Mouse (Mus musculus): ENCODE measurements around the gene Vps35l. TPM values are rescaled to one million over a fixed set of nuclear protein-coding genes. Genes with fewer than 3 reads are reported as not detected.

Gene Vps35l
- total RNA-seq (2015) = 41.7 and 45.1 TPM in 2 replicates
- 37.4 and 37.9 TPM in 2 replicates for total RNA-seq (2017)

DNA sequence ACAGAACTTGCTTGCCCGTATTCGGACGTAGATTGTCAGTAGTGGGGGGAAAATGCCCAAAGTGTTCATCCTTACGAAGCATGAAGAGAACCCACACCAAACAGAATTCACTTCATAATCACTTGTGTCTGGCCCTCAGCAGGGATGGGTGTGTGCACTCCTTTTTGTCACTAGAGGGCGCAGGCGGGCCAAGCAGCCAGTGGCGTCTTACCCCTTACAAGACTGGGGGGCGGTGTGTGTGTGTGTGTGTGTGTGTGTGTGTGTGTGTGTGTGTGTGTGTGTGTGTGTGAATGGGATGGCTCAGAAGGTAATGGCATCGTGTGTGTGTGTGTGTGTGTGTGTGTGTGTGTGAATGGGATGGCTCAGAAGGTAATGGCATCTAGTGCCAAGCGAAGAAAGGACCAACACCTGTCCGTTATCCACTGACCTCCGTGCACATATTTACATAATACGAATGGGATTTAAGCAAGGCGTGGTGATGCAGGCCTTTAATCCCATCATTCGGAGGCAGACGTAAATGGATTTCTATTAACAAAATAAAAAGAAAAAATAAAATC is at the start of gene Vps35l:
TSS of gene Vps35l (plus strand) at position 252 of the 557 bp plus-strand sequence.
- ATAC-seq (replicated peaks; ENCODE audit: poor library complexity) = peak; percentile 81

DNA sequence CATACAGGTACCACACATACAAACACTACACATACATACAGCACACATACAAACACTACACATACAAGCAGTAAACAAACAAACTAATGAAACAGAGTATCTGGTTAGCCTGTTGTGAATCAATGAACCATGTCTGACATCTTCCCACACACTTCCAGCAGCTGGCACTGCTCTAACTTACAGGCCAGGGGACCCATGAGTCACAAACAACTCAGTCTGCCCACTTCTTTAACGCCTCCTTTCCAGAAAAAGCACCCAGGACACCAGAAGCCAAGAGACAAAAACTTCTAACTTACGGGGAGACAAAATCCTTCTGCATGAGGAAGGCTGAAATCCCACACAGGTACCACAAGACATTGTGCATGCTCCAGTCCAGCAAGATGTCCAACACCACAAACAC is 48.7 kb upstream of the Vps35l start:
- no peak for ATAC-seq (replicated peaks; ENCODE audit: poor library complexity)

DNA sequence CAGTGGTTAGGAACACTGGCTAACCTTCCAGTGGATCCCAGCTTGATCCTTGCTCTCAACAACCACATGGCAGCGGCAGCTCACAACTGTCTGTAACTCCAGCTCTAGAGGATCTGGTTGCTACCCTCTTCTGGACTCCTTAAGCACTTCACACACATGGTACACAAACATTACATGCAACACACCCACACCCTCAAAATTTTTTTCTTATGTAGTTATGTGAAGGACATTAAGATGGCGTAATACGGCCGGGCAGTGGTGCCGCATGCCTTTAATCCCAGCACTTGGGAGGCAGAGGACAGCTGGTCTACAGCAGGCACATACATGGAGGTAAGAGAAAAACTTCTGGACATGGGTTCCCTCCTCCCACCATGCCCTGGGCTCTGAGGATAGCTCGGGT is 43.9 kb upstream of the Vps35l start:
- no peak for ATAC-seq (replicated peaks; ENCODE audit: poor library complexity)

DNA sequence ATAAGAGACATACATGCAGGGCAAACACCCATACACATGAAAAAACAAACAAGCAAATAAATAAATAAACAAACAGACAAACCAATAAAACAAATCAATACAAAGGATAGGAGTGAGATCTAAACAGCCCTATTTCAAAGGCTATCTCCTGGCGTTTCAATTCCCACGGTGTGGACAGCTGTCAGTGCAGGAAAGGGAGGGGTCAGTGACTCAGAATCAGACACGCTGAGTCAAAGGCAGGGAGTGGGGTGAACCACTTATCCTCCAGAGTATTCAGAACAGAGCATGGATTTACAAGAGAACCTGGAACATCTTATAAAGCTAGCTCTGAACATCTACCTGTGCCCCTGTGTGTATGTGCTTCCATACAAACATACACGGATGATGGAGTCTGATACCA is 42.9 kb upstream of the Vps35l start:
- no peak for ATAC-seq (replicated peaks; ENCODE audit: poor library complexity)

DNA sequence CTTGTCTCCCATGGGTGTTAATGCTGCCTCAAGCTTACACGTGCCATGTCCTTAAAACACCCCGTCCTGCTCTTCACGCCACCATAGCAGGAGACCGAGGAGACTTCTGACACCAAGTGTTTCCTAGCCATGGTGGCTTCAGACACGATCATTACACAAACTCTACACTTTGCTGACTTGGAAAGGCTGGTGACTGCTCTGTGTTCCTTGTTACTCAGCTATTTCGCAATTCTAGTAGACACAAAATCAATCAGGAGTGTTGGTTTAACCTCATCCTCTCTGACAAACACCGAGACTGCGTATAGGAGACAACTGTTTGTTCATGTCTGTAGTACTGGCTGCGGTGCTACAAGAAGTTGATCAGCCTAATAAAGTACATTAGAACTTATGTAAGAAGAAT is 41.1 kb upstream of the Vps35l start:
- ATAC-seq (replicated peaks; ENCODE audit: poor library complexity) = peak; percentile 43

DNA sequence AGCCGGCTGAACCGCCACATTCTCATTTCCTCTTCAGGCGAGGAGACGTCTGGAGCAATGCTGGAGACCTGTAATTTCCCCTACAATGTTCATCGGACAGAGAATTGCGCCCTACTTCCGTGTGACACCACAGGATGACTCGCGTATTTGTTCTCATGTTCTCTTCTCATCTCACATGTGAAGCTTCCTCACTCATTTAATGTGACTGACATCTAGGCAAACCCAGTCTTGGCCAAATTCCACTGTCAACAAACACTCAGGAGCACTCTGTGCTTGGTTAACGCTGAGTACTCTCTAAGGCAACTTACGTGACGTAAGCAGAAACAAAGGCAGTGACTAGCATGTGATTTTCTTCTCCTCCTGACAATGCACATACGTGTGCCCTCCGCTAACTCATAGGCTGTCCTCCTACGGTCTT is 36.9 kb upstream of the Vps35l start:
- peak; percentile 63 for ATAC-seq (replicated peaks; ENCODE audit: poor library complexity)

DNA sequence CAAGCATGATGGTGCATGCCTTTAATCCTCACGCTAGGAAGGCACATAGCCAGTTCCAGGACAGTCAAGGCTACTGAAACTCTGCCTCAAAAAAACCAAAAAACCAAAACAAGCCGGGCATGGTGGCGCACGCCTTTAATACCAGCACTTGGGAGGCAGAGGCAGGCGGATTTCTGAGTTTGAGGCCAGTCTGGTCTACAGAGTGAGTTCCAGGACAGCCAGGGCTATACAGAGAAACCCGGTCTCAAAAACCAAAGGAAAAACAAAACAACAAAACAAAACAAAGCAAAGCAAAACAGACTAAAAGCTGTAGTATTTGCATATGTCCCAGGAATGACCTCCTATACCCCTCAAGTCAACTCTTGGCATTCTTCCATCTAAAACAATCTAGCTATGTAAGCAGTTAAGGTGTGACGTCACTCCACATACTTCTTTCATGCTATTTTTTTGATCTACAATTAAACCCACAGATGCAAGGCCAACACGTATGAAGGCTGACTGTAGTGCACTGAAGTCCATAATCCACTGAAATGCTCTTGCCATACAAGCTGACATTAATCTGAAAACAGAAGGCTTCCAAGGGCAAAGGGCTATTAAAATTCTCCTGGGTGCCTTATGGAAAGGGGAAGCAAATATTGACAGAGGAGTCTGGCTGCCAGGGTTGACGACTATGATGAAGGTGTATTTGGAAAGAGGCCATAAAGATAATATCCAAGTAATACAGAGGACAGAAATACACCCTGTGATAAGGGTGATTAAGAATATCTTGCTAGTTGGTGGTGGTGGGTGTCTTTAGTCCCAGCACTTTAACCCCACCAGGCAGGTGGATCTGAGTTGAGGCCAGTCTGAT is 35.8 kb upstream of the Vps35l start:
- no peak for ATAC-seq (replicated peaks; ENCODE audit: poor library complexity)

DNA sequence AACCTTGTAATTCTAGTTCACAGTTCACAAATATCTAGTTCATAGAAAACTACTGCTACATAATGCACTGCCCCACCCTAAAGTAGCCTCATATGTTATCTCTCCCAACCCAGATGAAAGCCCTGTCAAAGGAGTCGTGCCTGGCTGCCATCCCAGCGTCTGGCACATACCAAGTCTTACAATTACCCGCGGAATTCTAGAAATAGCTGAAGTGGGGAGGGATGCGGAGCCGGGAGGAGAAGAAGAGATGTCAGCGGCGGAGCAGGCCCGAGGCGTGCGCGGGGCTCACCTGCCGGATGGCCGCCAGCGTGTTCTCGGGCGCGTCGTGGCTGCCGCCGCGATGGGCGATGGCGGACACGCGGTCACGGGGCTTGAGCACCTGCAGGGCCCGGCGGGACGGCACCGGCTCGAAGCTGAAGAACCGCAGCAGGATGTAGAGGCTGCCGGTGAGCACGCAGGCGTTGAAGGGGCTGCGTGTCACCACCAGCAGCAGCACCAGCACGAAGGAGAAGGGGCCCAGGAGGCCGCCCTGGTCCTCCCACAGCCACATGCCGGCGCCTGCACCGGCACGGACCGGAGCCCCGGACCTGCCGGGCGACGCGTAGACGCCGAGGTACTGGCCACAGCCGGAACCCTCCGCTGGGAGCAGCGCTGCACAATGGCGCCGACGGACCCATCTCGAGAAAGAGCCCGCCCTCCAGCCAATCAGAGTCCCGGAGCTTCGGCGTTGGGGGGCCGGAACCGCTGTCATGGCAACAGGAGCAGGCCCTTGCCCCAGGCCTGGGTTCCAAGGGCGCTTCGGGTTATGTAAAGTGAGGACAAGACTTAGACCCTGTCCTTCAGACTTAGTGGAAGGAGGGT is 34.7 kb upstream of the Vps35l start, which contains the start of gene Gde1:
TSS of gene Gde1 (minus strand) at position 678 of the 861 bp plus-strand sequence.
- ATAC-seq (replicated peaks; ENCODE audit: poor library complexity) = peak; percentile 79

DNA sequence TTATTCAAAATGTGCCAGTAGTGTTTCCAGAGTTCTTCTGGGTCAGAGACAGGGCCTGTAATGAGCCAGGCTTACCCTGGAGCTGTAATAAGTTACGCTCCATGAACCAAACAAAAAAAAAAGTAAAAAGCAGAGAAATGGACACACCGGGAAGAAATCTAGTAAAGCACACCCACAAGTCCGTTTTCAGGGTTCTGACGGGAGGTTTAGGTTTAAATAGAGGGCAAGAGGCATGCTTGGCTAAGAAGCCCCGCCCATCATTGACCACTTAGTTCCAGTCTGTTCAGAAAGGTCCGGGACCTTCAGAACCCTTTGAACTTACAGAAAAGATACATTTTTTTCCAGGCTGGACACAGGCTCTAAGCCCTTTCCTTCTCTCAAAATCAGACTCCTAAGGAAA is 34.0 kb upstream of the Vps35l start:
- no peak for ATAC-seq (replicated peaks; ENCODE audit: poor library complexity)

DNA sequence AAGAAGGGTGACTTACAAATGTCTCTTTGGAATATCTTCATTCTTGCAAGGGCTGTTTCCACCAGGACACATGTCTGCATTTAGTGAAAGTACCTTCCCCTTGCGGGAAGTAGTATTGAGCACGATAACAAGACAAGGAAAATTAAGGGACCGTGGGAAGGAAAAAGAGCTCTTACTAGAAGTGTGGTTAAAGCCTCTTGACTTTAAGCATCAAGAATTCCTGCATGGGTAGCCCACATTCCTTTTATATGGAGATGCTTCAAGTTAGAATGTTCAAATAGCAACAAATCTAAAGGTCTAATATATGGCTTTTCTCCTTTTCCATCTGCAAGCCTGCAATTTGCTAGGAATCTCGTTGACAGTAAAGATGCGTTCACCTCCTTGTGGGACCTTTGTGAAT is 33.5 kb upstream of the Vps35l start:
- no peak for ATAC-seq (replicated peaks; ENCODE audit: poor library complexity)

DNA sequence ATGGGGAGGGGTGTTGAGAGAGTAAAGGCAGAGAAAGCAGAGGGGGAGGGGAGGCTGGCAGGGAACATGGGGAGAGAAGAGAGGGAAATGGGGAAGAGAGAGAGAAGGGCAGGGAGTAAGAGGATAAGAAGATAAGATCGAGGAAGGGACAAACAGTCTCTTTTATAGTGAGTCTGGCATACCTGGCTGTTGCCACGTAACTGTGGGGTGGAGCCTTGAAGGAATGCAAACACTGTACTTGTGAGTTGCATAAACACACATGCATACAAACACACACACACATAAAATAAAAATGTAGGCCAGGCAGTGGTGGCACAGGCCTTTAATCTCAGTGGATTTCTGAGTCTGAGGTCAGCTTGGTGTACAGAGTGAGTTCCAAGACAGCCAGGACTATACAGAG is 32.8 kb upstream of the Vps35l start:
- ATAC-seq (replicated peaks; ENCODE audit: poor library complexity) = no peak

DNA sequence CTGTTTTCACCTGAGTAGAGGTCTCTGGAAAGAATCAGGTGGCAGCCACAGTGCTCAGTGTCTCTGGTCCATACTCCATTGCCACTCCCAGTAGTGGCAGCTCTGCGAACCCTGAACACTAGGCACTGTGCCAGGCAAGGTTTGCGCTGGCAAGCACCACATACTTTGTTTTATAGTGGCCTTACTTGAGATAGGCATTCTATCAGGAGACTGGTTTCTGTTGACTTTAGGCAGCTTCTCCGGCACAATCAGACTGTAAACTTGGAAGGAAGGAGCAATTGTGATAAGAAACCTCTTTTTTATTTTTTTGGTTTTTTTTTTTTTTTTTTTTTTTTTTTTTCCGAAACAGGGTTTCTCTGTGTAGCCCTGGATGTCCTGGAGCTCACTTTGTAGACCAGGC is 32.0 kb upstream of the Vps35l start:
- ATAC-seq (replicated peaks; ENCODE audit: poor library complexity) = peak; percentile 9

DNA sequence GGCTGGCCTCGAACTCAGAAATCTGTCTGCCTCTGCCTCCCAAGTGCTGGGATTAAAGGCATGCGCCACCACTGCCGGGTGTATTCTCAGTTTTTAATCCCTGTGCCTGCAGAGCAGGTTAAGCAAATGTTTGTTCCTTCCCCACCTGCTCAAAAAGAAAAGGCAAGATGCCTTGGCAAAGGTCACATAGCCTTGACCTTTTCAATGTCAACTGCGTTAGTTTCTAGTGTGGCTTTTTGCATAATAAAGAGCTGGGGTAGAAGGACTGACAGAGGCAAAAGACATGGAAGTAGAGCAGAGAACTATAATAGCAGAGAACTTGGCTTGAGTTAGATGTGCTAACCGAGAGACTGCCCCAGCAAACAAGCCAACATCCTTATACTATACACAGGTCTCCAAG is 29.2 kb upstream of the Vps35l start:
- no peak for ATAC-seq (replicated peaks; ENCODE audit: poor library complexity)

DNA sequence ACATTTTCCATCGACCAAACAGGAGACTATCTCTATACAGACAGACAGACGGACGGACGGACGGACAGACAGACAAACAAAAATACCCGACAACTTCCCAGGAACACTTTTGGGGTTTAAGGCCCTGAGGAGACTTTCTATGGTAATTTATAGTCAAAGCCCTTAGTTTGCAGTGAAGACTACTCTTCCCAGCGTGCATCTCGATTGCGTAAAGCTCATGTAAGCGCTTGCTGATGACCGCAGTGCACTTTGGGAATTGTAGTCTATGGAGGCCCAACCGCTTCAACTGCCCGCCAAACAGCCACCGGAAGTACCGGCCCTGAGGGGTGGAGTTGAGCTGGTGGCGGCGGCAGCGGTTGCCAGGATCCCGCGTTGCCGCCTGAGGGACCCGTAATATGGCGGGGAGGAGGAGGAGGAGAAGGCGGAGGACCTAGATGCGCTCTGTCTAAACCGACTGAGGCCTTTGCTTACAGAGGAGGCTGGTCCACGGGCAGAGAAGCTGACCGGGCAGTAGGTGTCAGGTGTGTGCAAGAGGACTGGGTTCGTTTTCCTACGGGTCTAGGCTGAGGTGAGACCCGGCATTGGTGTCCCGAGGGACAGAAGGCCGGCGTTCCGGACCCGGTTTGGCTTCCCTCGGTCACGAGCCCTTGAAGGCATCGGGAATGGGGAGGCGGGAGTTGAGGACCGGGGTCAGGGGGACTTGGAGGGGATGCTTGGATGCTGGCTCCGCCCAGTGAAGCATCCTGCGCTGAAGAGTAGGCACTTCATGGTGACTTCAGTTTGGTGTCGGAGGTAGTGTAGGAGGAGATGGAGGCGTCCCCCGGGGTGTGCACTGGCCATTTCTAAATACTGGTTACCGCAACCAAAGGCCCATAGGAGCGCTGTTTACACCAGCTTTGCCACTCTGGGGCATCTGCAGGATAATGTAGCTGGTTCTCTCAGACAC is 27.5 kb upstream of the Vps35l start, which contains the start of gene Ccp110:
TSS of gene Ccp110 (plus strand) at position 325 of the 946 bp plus-strand sequence.
- ATAC-seq (replicated peaks; ENCODE audit: poor library complexity) = peak; percentile 98

DNA sequence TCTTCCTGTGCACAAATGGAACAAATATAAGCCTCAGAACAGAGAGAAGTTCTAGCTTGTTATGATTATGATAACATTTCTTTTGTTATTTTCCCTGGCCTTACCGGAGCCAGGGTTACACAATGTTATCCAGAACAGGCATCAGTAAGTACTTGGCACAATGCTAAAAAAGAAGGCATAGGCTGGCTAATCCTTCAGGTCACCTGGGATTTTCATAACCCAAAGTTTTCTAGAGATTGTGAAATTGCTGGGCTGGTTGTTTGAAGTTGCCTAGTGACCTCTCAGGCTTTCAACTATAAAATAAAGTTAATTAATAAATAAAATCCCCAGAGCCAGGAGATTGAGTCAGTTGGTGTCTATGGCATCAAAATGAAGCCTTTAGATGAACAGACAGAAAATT is 25.2 kb upstream of the Vps35l start:
- no peak for ATAC-seq (replicated peaks; ENCODE audit: poor library complexity)

DNA sequence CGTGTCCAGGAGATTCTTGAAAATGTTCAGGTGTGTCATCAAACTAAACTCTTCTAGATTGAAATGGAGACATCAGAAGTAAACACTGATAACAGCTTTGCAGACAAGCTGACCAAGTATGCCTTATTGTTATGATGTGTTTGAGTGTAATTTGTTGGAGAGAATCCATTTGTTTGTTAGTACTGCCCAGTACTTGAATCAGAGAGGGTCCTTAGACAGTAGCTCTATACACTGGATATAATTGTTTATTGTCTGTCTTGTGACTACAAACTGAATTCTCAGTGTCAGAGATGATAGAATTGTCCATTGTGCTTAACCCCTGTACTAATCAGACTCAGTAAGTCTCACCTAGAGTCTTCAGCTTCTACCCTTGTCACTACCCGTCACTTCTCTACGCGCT is 22.0 kb upstream of the Vps35l start:
- no peak for ATAC-seq (replicated peaks; ENCODE audit: poor library complexity)

DNA sequence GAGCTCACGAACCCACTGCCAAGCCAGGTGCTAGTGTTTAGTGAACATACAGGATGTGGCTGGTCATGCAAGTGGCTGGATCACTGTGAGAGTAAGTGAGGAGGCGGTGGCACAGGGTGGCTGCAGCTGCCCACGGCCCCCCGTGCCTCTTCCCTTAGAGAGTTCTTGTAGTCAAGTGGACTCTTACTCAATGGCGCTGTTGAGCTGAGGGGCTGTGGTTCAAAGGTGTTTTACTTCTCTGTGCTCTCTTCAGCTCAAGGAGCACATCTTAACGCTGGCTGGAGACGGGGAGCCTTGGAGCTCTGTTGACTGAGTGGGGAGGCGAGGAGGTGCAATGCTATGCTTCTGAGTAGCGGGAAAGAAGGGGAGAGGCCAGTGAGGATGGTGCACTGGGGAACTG is 16.1 kb upstream of the Vps35l start:
- no peak for ATAC-seq (replicated peaks; ENCODE audit: poor library complexity)

DNA sequence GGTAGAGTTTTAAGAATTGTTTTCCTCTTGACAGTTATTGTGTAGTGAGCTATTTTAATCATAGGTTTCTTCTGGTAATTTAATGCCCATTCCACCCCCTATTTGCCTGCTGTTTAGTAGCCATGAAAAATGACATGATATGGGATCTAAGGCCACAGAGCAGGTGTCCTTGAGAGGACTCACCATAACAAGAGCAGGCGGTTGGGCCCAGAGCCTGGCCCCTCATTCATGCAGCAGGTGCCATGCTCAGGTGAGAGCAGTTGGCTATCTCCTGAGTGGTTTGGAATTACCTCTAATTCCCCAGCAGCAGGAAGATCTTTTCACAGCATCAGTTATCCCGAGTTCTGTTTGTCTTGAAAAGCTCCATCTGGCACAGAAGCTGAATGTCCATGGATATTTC is 14.6 kb upstream of the Vps35l start:
- ATAC-seq (replicated peaks; ENCODE audit: poor library complexity) = no peak

DNA sequence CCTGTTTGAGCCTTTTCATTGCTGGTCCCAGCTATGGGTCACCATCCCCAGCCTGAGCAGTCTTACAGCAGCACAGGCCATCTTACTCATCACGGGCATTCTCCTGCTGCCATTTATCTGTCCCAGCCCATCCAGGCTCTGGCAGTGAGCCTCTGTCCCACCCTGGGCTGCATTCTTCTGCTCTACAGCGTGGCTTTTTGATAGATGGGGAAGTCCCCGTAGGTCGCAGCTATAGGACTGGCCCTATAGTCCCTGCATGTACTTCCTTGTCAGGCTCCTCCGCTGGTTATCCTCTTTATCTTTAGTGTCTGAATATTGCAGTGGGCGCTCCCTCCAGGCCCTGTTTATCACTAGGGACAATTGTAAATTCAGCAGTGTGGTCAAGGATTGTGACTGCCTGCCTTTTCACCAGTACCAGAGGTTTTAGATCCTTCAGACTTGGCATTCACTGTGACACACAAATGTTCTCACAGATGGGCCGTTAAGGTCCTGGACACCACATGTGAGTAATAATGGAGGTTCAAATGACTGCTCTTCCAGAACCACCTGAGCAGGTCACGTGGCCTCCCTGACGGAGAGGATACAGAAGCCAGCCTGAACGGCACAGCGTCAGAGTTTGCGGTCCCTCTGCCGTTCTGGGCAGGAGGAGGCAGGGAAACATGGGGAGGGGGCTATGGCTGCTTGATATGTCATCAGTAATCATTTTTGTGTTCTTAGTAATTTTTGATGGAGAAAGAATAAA is 11.0 kb upstream of the Vps35l start:
- ATAC-seq (replicated peaks; ENCODE audit: poor library complexity) = no peak

DNA sequence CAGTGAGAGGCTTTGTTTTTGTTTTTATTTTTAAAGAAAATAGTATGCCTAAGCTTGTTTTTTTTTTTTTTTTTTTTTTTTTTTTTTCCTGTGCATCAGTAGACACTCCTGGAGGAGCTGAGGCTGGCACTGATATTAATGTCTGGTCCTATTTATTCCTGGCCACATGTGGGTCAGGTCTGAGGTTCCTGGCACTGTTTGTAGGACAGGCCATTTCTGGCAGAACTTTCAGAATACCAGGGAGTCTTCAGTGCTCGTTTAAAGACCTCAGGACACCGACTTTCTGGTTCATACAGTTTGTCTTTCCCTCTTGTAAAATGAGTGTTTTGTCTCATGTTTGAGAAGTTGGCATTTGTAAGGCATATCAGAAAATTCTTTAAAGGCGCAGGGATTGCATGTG is 8.2 kb upstream of the Vps35l start:
- no peak for ATAC-seq (replicated peaks; ENCODE audit: poor library complexity)
